10 mouse cellular contexts compared by ENCODE assay signal in the genomic region with DNA sequence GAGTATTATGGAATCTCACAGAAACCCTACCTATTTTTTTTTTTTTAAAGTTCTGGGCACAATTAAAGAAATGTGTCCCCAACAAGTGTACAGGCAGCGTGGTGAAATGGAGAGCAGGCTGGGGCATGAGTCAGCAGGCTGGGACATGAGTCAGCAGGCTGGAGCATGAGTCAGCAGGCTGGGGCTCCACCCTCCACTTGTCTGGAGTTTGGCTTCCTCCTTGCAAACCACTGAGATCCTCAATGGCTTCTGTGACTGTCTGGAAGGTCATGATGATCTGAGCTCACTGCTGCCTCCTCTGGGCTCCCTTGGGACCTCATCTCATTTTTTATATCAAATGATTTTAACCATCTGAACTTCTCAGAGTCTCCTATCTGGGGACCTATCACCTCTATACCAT. TPM values are rescaled to one million over a fixed set of nuclear protein-coding genes. Genes with fewer than 3 reads are reported as not detected.
DNase-seq lines count a peak whose midpoint lies in the region; TF ChIP-seq lines count a peak whose summit lies in the region.
"Had no signal": no experiment of that assay in that cellular context is flagged by ENCODE, and none has a peak within 500 bp of the region (broad histone marks: within the 10 kb centered on the region; RNA-seq: fewer than 3 reads in every experiment).

No protein-coding gene starts in this region.

- peak; percentile 36 for DNase-seq in embryo, embryonic 10 days (ENCODE audit: low spot score)
- no peak for DNase-seq in embryo, embryonic 10.5 days (ENCODE audit: low spot score)
- peak; percentile 61 for DNase-seq in right cerebral cortex, adult 18-20 months
- no peak for DNase-seq in right cerebral cortex, postnatal 36 days (ENCODE audit: low spot score in 2 of 2)
- DNase-seq in c-Kit-negative CD71-positive TER-119-positive erythroid progenitor cells, embryonic 14.5 days (ENCODE audit: low read depth, low spot score): peak; percentile 63
- DNase-seq in urinary bladder, postnatal 4 days (ENCODE audit: low spot score in 2 of 2): no peak
- no peak for DNase-seq in kidney, postnatal 14 days

- H3K27me3 ChIP-seq in myocyte (ENCODE audit: control insufficient read depth, insufficient read depth, insufficient read length): no peaks in the 10 kb centered on the region
- H3K27me3 ChIP-seq: heart, embryonic 15.5 days had no signal

- H3K4me3 ChIP-seq in myocyte: no peak overlapping the region
- H3K4me3 ChIP-seq: heart, embryonic 15.5 days had no signal

- peak overlapping the region; percentile 51 for H3K4me2 ChIP-seq in myocyte (ENCODE audit: low read depth)
- H3K4me2 ChIP-seq: heart, embryonic 15.5 days had no signal

- H3ac ChIP-seq in myocyte (ENCODE audit: control insufficient read depth, insufficient read length): no peak overlapping the region

- H3K79me2 ChIP-seq in myocyte (ENCODE audit: control insufficient read depth, insufficient read depth): no peaks in the 10 kb centered on the region

- TF ChIP-seq POLR2A in myocyte (IDR thresholded peaks at IDR 0.05; ENCODE audit: insufficient read length, low read depth): no peak

- H3K36me3 ChIP-seq in myocyte (ENCODE audit: control insufficient read depth, insufficient read depth): no peaks in the 10 kb centered on the region
- H3K36me3 ChIP-seq: heart, embryonic 15.5 days had no signal

TF ChIP-seq in myocyte, 11 proteins besides CTCF, POLR2A, EP300 and RAD21:
- TF ChIP-seq MYOD1 (IDR thresholded peaks at IDR 0.05; ENCODE audit: control insufficient read depth in 1 of 3, insufficient read length in 2 of 3, low read depth in 2 of 3): peak in 1 of 3 experiments; percentile 6
- no peak for TF ChIP-seq TCF3 (IDR thresholded peaks at IDR 0.05; ENCODE audit: insufficient read length, low read depth)

RNA-seq across cellular contexts. Expression of gene A930018P22Rik, which starts 23.4 kb away (rescaled TPM):
- polyA plus RNA-seq in myocyte (2012; fragmentation: generic; extraction: Trizol): 0.08 TPM
- polyA plus RNA-seq: macrophage had no signal

RNA-seq across cellular contexts. Expression of gene Cd59a, which starts 50.4 kb away (rescaled TPM):
- polyA plus RNA-seq in myocyte (2012; fragmentation: generic; extraction: Trizol): 12.5 TPM

Comparison
In these comparisons a context has a peak if more than half of its experiments do, and no peak if none do; other contexts are left out.
1. DNase-seq: peak in embryo, embryonic 10 days (single experiment), right cerebral cortex, adult 18-20 months (single experiment) and c-Kit-negative CD71-positive TER-119-positive erythroid progenitor cells, embryonic 14.5 days (single experiment); none in embryo, embryonic 10.5 days (single experiment), right cerebral cortex, postnatal 36 days (0 of 2), urinary bladder, postnatal 4 days (0 of 2) and kidney, postnatal 14 days (single experiment).